Mouse (Mus musculus): ENCODE results near the gene Gtdc1. TPM values are rescaled to one million over a fixed set of nuclear protein-coding genes. Genes with fewer than 3 reads are reported as not detected.

The Gtdc1 gene
- polyA plus RNA-seq, 1 experiment = 62.0 TPM

- H3K4me3 ChIP-seq (ENCODE audit: insufficient read depth, low read length) = no peak overlapping the region
- H3K27ac ChIP-seq (ENCODE audit: insufficient read depth, low read length) = no peak overlapping the region
- TF ChIP-seq CTCF (IDR thresholded peaks at IDR 0.05; ENCODE audit: extremely low read depth, insufficient read depth, low read length) (no peak), POLR2A (IDR thresholded peaks at IDR 0.05; ENCODE audit: extremely low read depth, insufficient read depth, low read length) (no peak)
- no peaks in the 10 kb centered on the region for H3K4me1 ChIP-seq (ENCODE audit: control insufficient read depth, insufficient read depth, low read length)
Measured at GRCm38 (mm10) chr2:44817787-44818186, 109.7 kb downstream of the Gtdc1 start.

GRCm38 (mm10) chr2:44813729-44814128 lies 113.7 kb downstream of the Gtdc1 start:
- Histone ChIP-seq H3K4me3 (ENCODE audit: insufficient read depth, low read length) (no peak overlapping the region), H3K27ac (ENCODE audit: insufficient read depth, low read length) (no peak overlapping the region), H3K4me1 (ENCODE audit: control insufficient read depth, insufficient read depth, low read length) (no peaks in the 10 kb centered on the region)
- TF ChIP-seq POLR2A (IDR thresholded peaks at IDR 0.05; ENCODE audit: extremely low read depth, insufficient read depth, low read length) (no peak), CTCF (IDR thresholded peaks at IDR 0.05; ENCODE audit: extremely low read depth, insufficient read depth, low read length) (no peak)

- no peaks in the 10 kb centered on the region for H3K4me1 ChIP-seq (ENCODE audit: control insufficient read depth, insufficient read depth, low read length)
- no peak overlapping the region for H3K4me3 ChIP-seq (ENCODE audit: insufficient read depth, low read length)
- H3K27ac ChIP-seq (ENCODE audit: insufficient read depth, low read length) = no peak overlapping the region
- TF ChIP-seq CTCF (IDR thresholded peaks at IDR 0.05; ENCODE audit: extremely low read depth, insufficient read depth, low read length) (no peak), POLR2A (IDR thresholded peaks at IDR 0.05; ENCODE audit: extremely low read depth, insufficient read depth, low read length) (no peak)
Measured at GRCm38 (mm10) chr2:44804497-44804896, 123.0 kb downstream of the Gtdc1 start.

GRCm38 (mm10) chr2:44801361-44801760 lies 126.1 kb downstream of the Gtdc1 start:
- TF ChIP-seq POLR2A (IDR thresholded peaks at IDR 0.05; ENCODE audit: extremely low read depth, insufficient read depth, low read length) (no peak), CTCF (IDR thresholded peaks at IDR 0.05; ENCODE audit: extremely low read depth, insufficient read depth, low read length) (no peak)
- H3K4me3 ChIP-seq (ENCODE audit: insufficient read depth, low read length) = no peak overlapping the region
- no peaks in the 10 kb centered on the region for H3K4me1 ChIP-seq (ENCODE audit: control insufficient read depth, insufficient read depth, low read length)
- H3K27ac ChIP-seq (ENCODE audit: insufficient read depth, low read length) = no peak overlapping the region

- Histone ChIP-seq H3K27ac (ENCODE audit: insufficient read depth, low read length) (no peak overlapping the region), H3K4me1 (ENCODE audit: control insufficient read depth, insufficient read depth, low read length) (no peaks in the 10 kb centered on the region), H3K4me3 (ENCODE audit: insufficient read depth, low read length) (no peak overlapping the region)
- TF ChIP-seq POLR2A (IDR thresholded peaks at IDR 0.05; ENCODE audit: extremely low read depth, insufficient read depth, low read length) (no peak), CTCF (IDR thresholded peaks at IDR 0.05; ENCODE audit: extremely low read depth, insufficient read depth, low read length) (no peak)
Measured at GRCm38 (mm10) chr2:44791840-44792239, 135.6 kb downstream of the Gtdc1 start.

- Histone ChIP-seq H3K4me1 (ENCODE audit: control insufficient read depth, insufficient read depth, low read length) (no peaks in the 10 kb centered on the region), H3K4me3 (ENCODE audit: insufficient read depth, low read length) (no peak overlapping the region), H3K27ac (ENCODE audit: insufficient read depth, low read length) (no peak overlapping the region)
- no peak for TF ChIP-seq CTCF (IDR thresholded peaks at IDR 0.05; ENCODE audit: extremely low read depth, insufficient read depth, low read length)
- no peak for TF ChIP-seq POLR2A (IDR thresholded peaks at IDR 0.05; ENCODE audit: extremely low read depth, insufficient read depth, low read length)
Measured at GRCm38 (mm10) chr2:44791134-44791533, 136.3 kb downstream of the Gtdc1 start.

GRCm38 (mm10) chr2:44782746-44783145 lies 144.7 kb downstream of the Gtdc1 start:
- TF ChIP-seq POLR2A (IDR thresholded peaks at IDR 0.05; ENCODE audit: extremely low read depth, insufficient read depth, low read length) = no peak
- no peak for TF ChIP-seq CTCF (IDR thresholded peaks at IDR 0.05; ENCODE audit: extremely low read depth, insufficient read depth, low read length)
- no peak overlapping the region for H3K27ac ChIP-seq (ENCODE audit: insufficient read depth, low read length)
- H3K4me3 ChIP-seq (ENCODE audit: insufficient read depth, low read length) = no peak overlapping the region
- H3K4me1 ChIP-seq (ENCODE audit: control insufficient read depth, insufficient read depth, low read length) = no peaks in the 10 kb centered on the region

GRCm38 (mm10) chr2:44780961-44781360 lies 146.5 kb downstream of the Gtdc1 start:
- TF ChIP-seq POLR2A (IDR thresholded peaks at IDR 0.05; ENCODE audit: extremely low read depth, insufficient read depth, low read length) (no peak), CTCF (IDR thresholded peaks at IDR 0.05; ENCODE audit: extremely low read depth, insufficient read depth, low read length) (no peak)
- Histone ChIP-seq H3K4me1 (ENCODE audit: control insufficient read depth, insufficient read depth, low read length) (no peaks in the 10 kb centered on the region), H3K27ac (ENCODE audit: insufficient read depth, low read length) (no peak overlapping the region), H3K4me3 (ENCODE audit: insufficient read depth, low read length) (no peak overlapping the region)

- Histone ChIP-seq H3K27ac (ENCODE audit: insufficient read depth, low read length) (no peak overlapping the region), H3K4me3 (ENCODE audit: insufficient read depth, low read length) (no peak overlapping the region), H3K4me1 (ENCODE audit: control insufficient read depth, insufficient read depth, low read length) (no peaks in the 10 kb centered on the region)
- TF ChIP-seq POLR2A (IDR thresholded peaks at IDR 0.05; ENCODE audit: extremely low read depth, insufficient read depth, low read length) (no peak), CTCF (IDR thresholded peaks at IDR 0.05; ENCODE audit: extremely low read depth, insufficient read depth, low read length) (no peak)
Measured at GRCm38 (mm10) chr2:44763898-44764297, 163.6 kb downstream of the Gtdc1 start.

- no peak for TF ChIP-seq CTCF (IDR thresholded peaks at IDR 0.05; ENCODE audit: extremely low read depth, insufficient read depth, low read length)
- TF ChIP-seq POLR2A (IDR thresholded peaks at IDR 0.05; ENCODE audit: extremely low read depth, insufficient read depth, low read length) = no peak
- H3K4me1 ChIP-seq (ENCODE audit: control insufficient read depth, insufficient read depth, low read length) = no peaks in the 10 kb centered on the region; the same call in 1 of the 2 replicates
- H3K4me3 ChIP-seq (ENCODE audit: insufficient read depth, low read length) = no peak overlapping the region
- no peak overlapping the region for H3K27ac ChIP-seq (ENCODE audit: insufficient read depth, low read length)
Measured at GRCm38 (mm10) chr2:44736618-44737017, 190.8 kb downstream of the Gtdc1 start.

Data from cortical plate, adult 2 months (tissue).